Mouse (Mus musculus): ENCODE data around the gene Nmd3.

DNA sequence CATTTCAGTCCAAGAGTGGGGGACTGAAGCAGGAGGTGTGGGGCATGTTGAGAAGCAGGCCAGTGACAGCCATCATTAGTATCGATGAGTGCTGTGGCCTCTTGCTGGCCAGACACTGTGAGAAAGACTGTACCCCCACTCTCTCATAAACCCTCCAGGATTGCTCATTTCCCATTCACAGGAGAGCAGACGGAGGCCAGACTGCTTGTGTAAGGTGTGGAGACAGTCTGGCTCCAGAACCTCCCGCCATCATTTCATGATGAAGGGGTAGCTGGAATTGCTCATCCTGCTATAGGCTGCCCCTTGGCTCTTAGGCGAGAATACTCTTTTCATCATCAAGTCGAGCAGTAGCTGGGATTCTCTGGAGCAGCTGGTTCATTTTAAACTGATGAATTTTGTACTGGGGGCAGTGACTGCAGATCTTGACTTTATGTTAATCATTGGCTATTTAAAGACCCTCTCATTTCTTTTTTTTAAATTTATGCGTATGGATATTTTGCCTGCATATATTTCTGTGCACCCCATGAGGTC, 41.1 kb downstream of the Nmd3 start:
- no peak for TF ChIP-seq CTCF (IDR thresholded peaks at IDR 0.05; ENCODE audit: low read depth, low read length)
- no peak for TF ChIP-seq POLR2A (IDR thresholded peaks at IDR 0.05; ENCODE audit: insufficient read depth, low read length)
- no peak for TF ChIP-seq EP300 (IDR thresholded peaks at IDR 0.05; ENCODE audit: insufficient read depth, low read depth, low read length)
